Mouse (Mus musculus) small intestine, adult 2 months (tissue): ENCODE results near the gene Gckr.

Experiments
- CTCF ChIP-seq: fragments of 200-500 bp; IDR thresholded peaks from 2 replicates; pipeline ENCODE4 v1.5.1; 2012; ENCODE audit warnings: low read depth, mild to moderate bottlenecking, control low read depth, inconsistent platforms, low read length, moderate library complexity, mixed read lengths; ENCODE audit not compliant: insufficient replicate concordance, insufficient read length; ENCODE audit errors: extremely low read depth
- POLR2A ChIP-seq: fragments of 200-500 bp; IDR thresholded peaks from 2 replicates; pipeline ENCODE4 v1.6.1; 2012; ENCODE audit warnings: low read depth, mild to moderate bottlenecking, control low read depth, inconsistent platforms, low read length, moderate library complexity

DNA sequence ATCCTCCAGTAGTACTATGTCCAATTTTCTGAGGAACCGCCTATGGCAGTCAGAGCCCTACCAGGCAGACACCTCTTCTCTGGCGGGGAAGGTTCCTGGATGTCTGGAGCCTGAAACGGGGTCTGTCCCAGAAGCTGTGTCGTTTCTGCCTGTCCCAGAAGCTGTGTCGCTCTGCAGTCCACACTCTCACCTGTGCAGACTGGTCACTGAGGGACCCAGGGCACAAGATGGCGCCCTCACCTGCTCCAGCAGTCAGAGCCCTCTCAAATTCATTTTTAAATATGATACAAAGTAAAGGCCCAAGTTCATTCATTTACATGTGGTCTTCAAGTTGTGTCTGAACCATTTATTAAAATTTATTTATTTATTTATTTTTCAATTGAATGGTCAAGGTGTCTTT is 63.7 kb downstream of the Gckr start:
- TF ChIP-seq CTCF (peak; percentile 32; the same call in 1 of the 2 replicates), POLR2A (no peak)
